Comparison of ENCODE assay signal across 8 mouse cellular contexts in genomic region chr4:72195116-72195835, GRCm38 (mm10). TPM values are rescaled to one million over a fixed set of nuclear protein-coding genes. Genes with fewer than 3 reads are reported as not detected.
DNase-seq lines count a peak whose midpoint lies in the region; ATAC-seq and TF ChIP-seq lines count a peak whose summit lies in the region.

No protein-coding gene starts in this region.

- peaks cover 3% of the 10 kb centered on the region; the same call in 1 of the 2 replicates for H3K4me1 ChIP-seq in kidney, adult 2 months (ENCODE audit: control insufficient read depth, insufficient read depth, low read length)
- peaks cover 51% of the 10 kb centered on the region for H3K4me1 ChIP-seq in embryonic facial prominence, embryonic 13.5 days
- H3K4me1 ChIP-seq in kidney, embryonic 16.5 days (ENCODE audit: insufficient read depth, low read length) = peaks cover 34% of the 10 kb centered on the region
- peaks cover 33% of the 10 kb centered on the region for H3K4me1 ChIP-seq in midbrain, embryonic 16.5 days (ENCODE audit: control insufficient read depth, insufficient read depth, low read length)
- H3K4me1 ChIP-seq in liver, embryonic 12.5 days = peaks cover 65% of the 10 kb centered on the region

- no peak overlapping the region for H3K9ac ChIP-seq in embryonic facial prominence, embryonic 13.5 days
- H3K9ac ChIP-seq in kidney, embryonic 16.5 days (replicated peaks; ENCODE audit: low read length) = no peak overlapping the region
- H3K9ac ChIP-seq in midbrain, embryonic 16.5 days (ENCODE audit: low read depth, low read length) = no peak overlapping the region
- no peak overlapping the region for H3K9ac ChIP-seq in liver, embryonic 12.5 days

- H3K36me3 ChIP-seq in kidney, adult 2 months (ENCODE audit: control insufficient read depth, insufficient read depth, low read length) = peaks cover 2% of the 10 kb centered on the region
- H3K36me3 ChIP-seq in embryonic facial prominence, embryonic 13.5 days = peaks cover 22% of the 10 kb centered on the region; the same call in 1 of the 2 replicates
- peaks cover 12% of the 10 kb centered on the region; the same call in 1 of the 2 replicates for H3K36me3 ChIP-seq in kidney, embryonic 16.5 days (ENCODE audit: insufficient read depth, low read length)
- no peaks in the 10 kb centered on the region for H3K36me3 ChIP-seq in midbrain, embryonic 16.5 days (ENCODE audit: control insufficient read depth, insufficient read depth, low read length)
- H3K36me3 ChIP-seq in liver, embryonic 12.5 days = peaks cover 37% of the 10 kb centered on the region

- TF ChIP-seq CTCF in kidney, adult 2 months (conservative IDR thresholded peaks at IDR 0.05; ENCODE audit: insufficient read depth, insufficient read length, low read depth, low read length) = no peak

- DNase-seq in kidney, adult 2 months = peak; percentile 38
- no peak for DNase-seq in kidney, adult 11 months
- no peak for DNase-seq in testis, postnatal 10 days (ENCODE audit: low spot score)
- DNase-seq in frontal cortex, postnatal 25 days (ENCODE audit: low spot score in 2 of 2) = no peak

- no peaks in the 10 kb centered on the region for H3K9me3 ChIP-seq in embryonic facial prominence, embryonic 13.5 days
- no peaks in the 10 kb centered on the region for H3K9me3 ChIP-seq in kidney, embryonic 16.5 days (ENCODE audit: low read length)
- no peaks in the 10 kb centered on the region for H3K9me3 ChIP-seq in midbrain, embryonic 16.5 days (replicated peaks; ENCODE audit: control insufficient read depth, low read length, poor library complexity, severe bottlenecking)
- no peaks in the 10 kb centered on the region for H3K9me3 ChIP-seq in liver, embryonic 12.5 days (replicated peaks)

- H3K27me3 ChIP-seq in kidney, adult 2 months (replicated peaks; ENCODE audit: control insufficient read depth, insufficient read depth, low read length) = no peaks in the 10 kb centered on the region
- H3K27me3 ChIP-seq in embryonic facial prominence, embryonic 13.5 days = peaks cover 9% of the 10 kb centered on the region
- H3K27me3 ChIP-seq in kidney, embryonic 16.5 days (ENCODE audit: insufficient read depth, low read length) = no peaks in the 10 kb centered on the region
- no peaks in the 10 kb centered on the region; the same call in 1 of the 2 replicates for H3K27me3 ChIP-seq in midbrain, embryonic 16.5 days (ENCODE audit: control insufficient read depth, insufficient read depth, low read depth, low read length)
- H3K27me3 ChIP-seq in liver, embryonic 12.5 days (replicated peaks) = no peaks in the 10 kb centered on the region

- no peak for TF ChIP-seq POLR2A in kidney, adult 2 months (IDR thresholded peaks at IDR 0.05; ENCODE audit: low read depth, low read length)

- H3K4me3 ChIP-seq in kidney, adult 2 months (ENCODE audit: insufficient read depth, low read depth, low read length) = no peak overlapping the region
- peak overlapping the region; percentile 86 for H3K4me3 ChIP-seq in embryonic facial prominence, embryonic 13.5 days
- no peak overlapping the region for H3K4me3 ChIP-seq in kidney, embryonic 16.5 days (ENCODE audit: low read length)
- peak overlapping the region; percentile 26 for H3K4me3 ChIP-seq in midbrain, embryonic 16.5 days (ENCODE audit: low read depth, low read length)
- H3K4me3 ChIP-seq in liver, embryonic 12.5 days = no peak overlapping the region

- 73% methylated on average over 6 of the region's 6 CpGs for WGBS in kidney, adult 2 months
- 33% methylated on average over 6 of the region's 6 CpGs for WGBS in embryonic facial prominence, embryonic 13.5 days
- 62% methylated on average over 6 of the region's 6 CpGs for WGBS in kidney, embryonic 16.5 days
- WGBS in midbrain, embryonic 16.5 days = 32% methylated on average over 6 of the region's 6 CpGs
- WGBS in liver, embryonic 12.5 days (ENCODE audit: insufficient replicate concordance) = 49% methylated on average over 6 of the region's 6 CpGs

- no peak overlapping the region for H3K27ac ChIP-seq in kidney, adult 2 months (ENCODE audit: insufficient read depth, low read depth, low read length)
- H3K27ac ChIP-seq in embryonic facial prominence, embryonic 13.5 days = no peak overlapping the region
- no peak overlapping the region for H3K27ac ChIP-seq in kidney, embryonic 16.5 days (ENCODE audit: low read length)
- no peak overlapping the region for H3K27ac ChIP-seq in midbrain, embryonic 16.5 days (ENCODE audit: low read length)
- no peak overlapping the region for H3K27ac ChIP-seq in liver, embryonic 12.5 days

- peak overlapping the region; percentile 65 for H3K4me2 ChIP-seq in embryonic facial prominence, embryonic 13.5 days
- H3K4me2 ChIP-seq in kidney, embryonic 16.5 days (replicated peaks; ENCODE audit: low read depth, low read length) = peak overlapping the region; percentile 26; the same call in 1 of the 2 replicates
- peak overlapping the region; percentile 54 for H3K4me2 ChIP-seq in midbrain, embryonic 16.5 days (ENCODE audit: low read length)
- no peak overlapping the region for H3K4me2 ChIP-seq in liver, embryonic 12.5 days

- ATAC-seq in embryonic facial prominence, embryonic 13.5 days (ENCODE audit: insufficient number of reproducible peaks, insufficient read depth, low FRiP score, low TSS enrichment, low read depth) = no peak
- ATAC-seq in kidney, embryonic 16.5 days (ENCODE audit: low FRiP score, low TSS enrichment) = no peak
- no peak for ATAC-seq in midbrain, embryonic 16.5 days
- no peak for ATAC-seq in liver, embryonic 12.5 days

RNA-seq across cellular contexts. Expression of gene Tle1, which starts 5.4 kb away (rescaled TPM):
- polyA plus RNA-seq in kidney, adult 2 months (2012; rRNA removed) = 16.8 and 20.3 TPM in 2 replicates
- 32.6 and 36.7 TPM in 2 replicates for polyA plus RNA-seq in embryonic facial prominence, embryonic 13.5 days (2015; fragmentation: Nextera tagmentation; extraction: Ambion mirVana)
- 24.8 and 25.5 TPM in 2 replicates for polyA plus RNA-seq in kidney, embryonic 16.5 days (2015; fragmentation: Nextera tagmentation; extraction: Ambion mirVana)
- polyA plus RNA-seq in midbrain, embryonic 16.5 days (2015; fragmentation: Nextera tagmentation; extraction: Ambion mirVana) = 26.3 and 31.4 TPM in 2 replicates
- polyA plus RNA-seq in liver, embryonic 12.5 days (2016; fragmentation: Nextera tagmentation; extraction: Ambion mirVana) = 15.1 and 15.4 TPM in 2 replicates

Comparison
In these comparisons a context has a peak if more than half of its experiments do, and no peak if none do; other contexts are left out.
1. H3K4me3 ChIP-seq: peak in embryonic facial prominence, embryonic 13.5 days (single experiment) and midbrain, embryonic 16.5 days (single experiment); none in kidney, adult 2 months (single experiment), kidney, embryonic 16.5 days (single experiment) and liver, embryonic 12.5 days (single experiment).